Mouse (Mus musculus) limb, embryonic 10.5 days (tissue): ENCODE measurements around the gene Dhx29. TPM values are rescaled to one million over a fixed set of nuclear protein-coding genes. Genes with fewer than 3 reads are reported as not detected.

ENCODE experiments used
- polyA plus RNA-seq: library from polyadenylated mRNA; unstranded; fragments of >200 nt; fragmentation: Nextera tagmentation; extraction: Ambion mirVana; gene quantifications from 2 replicates; pipeline ENCODE4 v1.2.1, GENCODE M21; 2016

Gene Dhx29
- polyA plus RNA-seq, 1 experiment from 2014 or later, result 35.0 TPM

Other genes starting within 250 kb of the Dhx29 start
- 17.6 and 22.5 TPM in 2 replicates for gene Plpp1, start 126.7 kb upstream of the Dhx29 start, polyA plus RNA-seq
- 94.5 and 106 TPM in 2 replicates for gene Mtrex, start 56 bp upstream of the Dhx29 start, polyA plus RNA-seq
- gene Ccno, start 60.3 kb downstream of the Dhx29 start, polyA plus RNA-seq, result 0.20 TPM in 1 of 2 replicates, not detected in the other
- gene Mcidas, start 66.4 kb downstream of the Dhx29 start, polyA plus RNA-seq, result not detected in 2 replicates
- not detected in 2 replicates for gene Cdc20b, start 107.7 kb downstream of the Dhx29 start, polyA plus RNA-seq
- gene Gpx8, start 119.0 kb downstream of the Dhx29 start, polyA plus RNA-seq, result 87.5 and 98.7 TPM in 2 replicates
- not detected in 2 replicates for gene Gzma, start 173.5 kb downstream of the Dhx29 start, polyA plus RNA-seq